ENCODE assay signal across 7 mouse cellular contexts in genomic region chr5:139252081-139252909, GRCm38 (mm10). TPM values are rescaled to one million over a fixed set of nuclear protein-coding genes. Genes with fewer than 3 reads are reported as not detected.
DNase-seq lines count a peak whose midpoint lies in the region; ATAC-seq lines count a peak whose summit lies in the region.

TSS of gene Get4 (plus strand) at chr5:139252324.

- peaks cover 6% of the 10 kb centered on the region for H3K4me1 ChIP-seq in embryonic facial prominence, embryonic 11.5 days (ENCODE audit: control insufficient read depth, insufficient read depth, low read length)
- H3K4me1 ChIP-seq in limb, embryonic 10.5 days = peaks cover 26% of the 10 kb centered on the region
- peaks cover 38% of the 10 kb centered on the region for H3K4me1 ChIP-seq in midbrain, embryonic 13.5 days (replicated peaks)

- H3K36me3 ChIP-seq in embryonic facial prominence, embryonic 11.5 days (replicated peaks; ENCODE audit: control insufficient read depth, insufficient read depth, low read depth, low read length) = no peaks in the 10 kb centered on the region; the same call in 1 of the 2 replicates
- H3K36me3 ChIP-seq in limb, embryonic 10.5 days = peaks cover 59% of the 10 kb centered on the region
- peaks cover 38% of the 10 kb centered on the region for H3K36me3 ChIP-seq in midbrain, embryonic 13.5 days

- ATAC-seq in embryonic facial prominence, embryonic 11.5 days (replicated peaks; ENCODE audit: insufficient number of reproducible peaks, low FRiP score, low TSS enrichment, low read depth) = peak; percentile 95
- peak; percentile 83 for ATAC-seq in granulocyte monocyte progenitor cell, adult 5-6 weeks (replicated peaks; ENCODE audit: poor library complexity, severe bottlenecking)
- peak; percentile 95 for ATAC-seq in midbrain, embryonic 13.5 days

- peak; percentile 100 for DNase-seq in adrenal gland, postnatal 14 days
- peak; percentile 99 for DNase-seq in embryonic facial prominence, embryonic 11.5 days (ENCODE audit: low spot score)
- peak; percentile 99 for DNase-seq in kidney, adult 11 months
- peak; percentile 98 for DNase-seq in limb, embryonic 10.5 days (ENCODE audit: low spot score)
- peak; percentile 98 for DNase-seq in spleen, adult 12 weeks (ENCODE audit: low spot score)

- H3K9me3 ChIP-seq in embryonic facial prominence, embryonic 11.5 days (replicated peaks; ENCODE audit: control insufficient read depth, low read length) = no peaks in the 10 kb centered on the region
- H3K9me3 ChIP-seq in limb, embryonic 10.5 days (replicated peaks) = no peaks in the 10 kb centered on the region
- no peaks in the 10 kb centered on the region for H3K9me3 ChIP-seq in midbrain, embryonic 13.5 days

- H3K9ac ChIP-seq in embryonic facial prominence, embryonic 11.5 days (replicated peaks; ENCODE audit: low read length) = peak within 1 kb of the TSS; percentile 71
- H3K9ac ChIP-seq in midbrain, embryonic 13.5 days (replicated peaks) = peak within 1 kb of the TSS; percentile 88

- no peaks in the 10 kb centered on the region for H3K27me3 ChIP-seq in embryonic facial prominence, embryonic 11.5 days (ENCODE audit: control insufficient read depth, insufficient read depth, low read length)
- H3K27me3 ChIP-seq in limb, embryonic 10.5 days (ENCODE audit: low read depth, poor library complexity, severe bottlenecking) = no peaks in the 10 kb centered on the region
- H3K27me3 ChIP-seq in midbrain, embryonic 13.5 days = no peaks in the 10 kb centered on the region

- peak within 1 kb of the TSS; percentile 74 for H3K4me2 ChIP-seq in embryonic facial prominence, embryonic 11.5 days (ENCODE audit: low read depth, low read length)
- H3K4me2 ChIP-seq in midbrain, embryonic 13.5 days (replicated peaks) = peak within 1 kb of the TSS; percentile 95

- WGBS in embryonic facial prominence, embryonic 11.5 days = under 1% methylated on average over 90 of the region's 90 CpGs
- WGBS in limb, embryonic 10.5 days = under 1% methylated on average over 87 of the region's 90 CpGs
- under 1% methylated on average over 90 of the region's 90 CpGs for WGBS in midbrain, embryonic 13.5 days

- peak within 1 kb of the TSS; percentile 78 for H3K27ac ChIP-seq in embryonic facial prominence, embryonic 11.5 days (replicated peaks; ENCODE audit: low read depth, low read length)
- H3K27ac ChIP-seq in limb, embryonic 10.5 days = peak within 1 kb of the TSS; percentile 96
- H3K27ac ChIP-seq in midbrain, embryonic 13.5 days = peak within 1 kb of the TSS; percentile 82

- peak within 1 kb of the TSS; percentile 78 for H3K4me3 ChIP-seq in embryonic facial prominence, embryonic 11.5 days (ENCODE audit: low read depth, low read length)
- H3K4me3 ChIP-seq in limb, embryonic 10.5 days = peak within 1 kb of the TSS; percentile 88
- peak within 1 kb of the TSS; percentile 81 for H3K4me3 ChIP-seq in midbrain, embryonic 13.5 days (replicated peaks)

RNA-seq across cellular contexts. Expression of gene Get4, which starts in this region (rescaled TPM):
- 62.4 and 73.8 TPM in 2 replicates for total RNA-seq in adrenal gland, postnatal 14 days (2021)
- polyA plus RNA-seq in embryonic facial prominence, embryonic 11.5 days (2014; fragmentation: Nextera tagmentation; extraction: Ambion mirVana) = 123 and 146 TPM in 2 replicates
- 43.8 and 51.8 TPM in 2 replicates for total RNA-seq in granulocyte monocyte progenitor cell, adult 5-6 weeks (2014; fragmentation: Nextera tagmentation)
- total RNA-seq in granulocyte monocyte progenitor cell, adult 5-6 weeks (2017) = 17.9 and 30.5 TPM in 2 replicates
- 196 and 215 TPM in 2 replicates for polyA plus RNA-seq in limb, embryonic 10.5 days (2016; fragmentation: Nextera tagmentation; extraction: Ambion mirVana)
- 112 and 116 TPM in 2 replicates for polyA plus RNA-seq in midbrain, embryonic 13.5 days (2015; fragmentation: Nextera tagmentation; extraction: Ambion mirVana)

Comparison
In these comparisons a context has a peak if more than half of its experiments do, and no peak if none do; other contexts are left out.
1. Peak in every context shown above with its lines: DNase-seq, ATAC-seq, H3K4me3 ChIP-seq and H3K27ac ChIP-seq.